11 mouse cellular contexts compared by ENCODE assay signal in genomic region chr1:42230469-42231040, GRCm38 (mm10).
A peak's percentile ranks its signal among the peaks of the same experiment; 100 is the strongest.
DNase-seq lines count a peak whose midpoint lies in the region; ATAC-seq lines count a peak whose summit lies in the region.
"Had no signal": no experiment of that assay in that cellular context is flagged by ENCODE, and none has a peak within 500 bp of the region (broad histone marks: within the 10 kb centered on the region; RNA-seq: fewer than 3 reads in every experiment).

No protein-coding gene starts in this region.

- no peak overlapping the region for H3K4me2 ChIP-seq in intestine, embryonic 14.5 days (ENCODE audit: low read length)
- H3K4me2 ChIP-seq in intestine, embryonic 16.5 days (ENCODE audit: low read depth, low read length), result no peak overlapping the region

- DNase-seq in cerebellum, postnatal 14 days, result peak; percentile 80 to 84
- no peak for DNase-seq in cerebellum, adult 9-10 months
- DNase-seq in intestine, embryonic 14.5 days (ENCODE audit: low spot score), result peak; percentile 42
- peak; percentile 28 for DNase-seq in ES-CJ7 (ENCODE audit: low read depth, low spot score)
- DNase-seq in layer of hippocampus, postnatal 14 days (ENCODE audit: low spot score in 2 of 2), result peak; percentile 47 to 59
- DNase-seq in urinary bladder, postnatal 4 days (ENCODE audit: low spot score in 2 of 2), result no peak
- no peak for DNase-seq in kidney, adult 8-10 months
- DNase-seq: liver had no signal

- no peak overlapping the region for H3K27ac ChIP-seq in intestine, embryonic 14.5 days (ENCODE audit: low read depth)
- H3K27ac ChIP-seq in intestine, embryonic 16.5 days (ENCODE audit: low read length), result no peak overlapping the region

- H3K9ac ChIP-seq in intestine, embryonic 14.5 days (ENCODE audit: low read length), result no peak overlapping the region
- H3K9ac ChIP-seq in intestine, embryonic 16.5 days (ENCODE audit: low read depth, low read length), result no peak overlapping the region

- H3K4me3 ChIP-seq in intestine, embryonic 14.5 days (ENCODE audit: low read depth, low read length), result no peak overlapping the region
- H3K4me3 ChIP-seq in intestine, embryonic 16.5 days (ENCODE audit: low read length), result no peak overlapping the region

- no peaks in the 10 kb centered on the region for H3K27me3 ChIP-seq in intestine, embryonic 14.5 days (replicated peaks; ENCODE audit: control insufficient read depth, insufficient read depth, low read length)
- H3K27me3 ChIP-seq in intestine, embryonic 16.5 days (replicated peaks; ENCODE audit: control insufficient read depth, insufficient read depth, low read length), result no peaks in the 10 kb centered on the region
- H3K27me3 ChIP-seq: heart, embryonic 13.5 days had no signal

- H3K36me3 ChIP-seq in intestine, embryonic 14.5 days (ENCODE audit: control insufficient read depth, insufficient read depth, low read length), result no peaks in the 10 kb centered on the region
- H3K36me3 ChIP-seq in intestine, embryonic 16.5 days (ENCODE audit: control insufficient read depth, insufficient read depth, low read length), result no peaks in the 10 kb centered on the region
- H3K36me3 ChIP-seq: heart, embryonic 13.5 days had no signal

- no peak for ATAC-seq in intestine, embryonic 14.5 days (replicated peaks; ENCODE audit: low FRiP score, low TSS enrichment, low read depth)
- ATAC-seq in intestine, embryonic 16.5 days, result no peak
- ATAC-seq: intestine, postnatal 0 days had no signal

- WGBS in intestine, embryonic 14.5 days, result 80% methylated on average over 21 of the region's 21 CpGs
- WGBS in intestine, embryonic 16.5 days, result 82% methylated on average over 21 of the region's 21 CpGs

- H3K4me1 ChIP-seq in intestine, embryonic 14.5 days (replicated peaks; ENCODE audit: control insufficient read depth, insufficient read depth, low read length), result peaks cover 13% of the 10 kb centered on the region
- H3K4me1 ChIP-seq in intestine, embryonic 16.5 days (ENCODE audit: control insufficient read depth, insufficient read depth, low read length), result 0 out of 2 replicates have a peak, but pooled peaks cover 2% of the 10 kb centered on the region

- H3K9me3 ChIP-seq in intestine, embryonic 14.5 days (ENCODE audit: control insufficient read depth, low read length), result no peaks in the 10 kb centered on the region
- no peaks in the 10 kb centered on the region for H3K9me3 ChIP-seq in intestine, embryonic 16.5 days (ENCODE audit: control insufficient read depth, low read length)
- H3K9me3 ChIP-seq: heart, embryonic 13.5 days had no signal

Comparison
In these comparisons a context has a peak if more than half of its experiments do, and no peak if none do; other contexts are left out.
1. DNase-seq: peak in cerebellum, postnatal 14 days (2 of 2), intestine, embryonic 14.5 days (single experiment), ES-CJ7 (single experiment) and layer of hippocampus, postnatal 14 days (2 of 2); none in cerebellum, adult 9-10 months (single experiment), urinary bladder, postnatal 4 days (0 of 2) and kidney, adult 8-10 months (0 of 2).